ENCODE assay signal across 8 mouse cellular contexts in genomic region chr2:12418121-12418520, GRCm38 (mm10). TPM values are rescaled to one million over a fixed set of nuclear protein-coding genes. Genes with fewer than 3 reads are reported as not detected.
DNase-seq lines count a peak whose midpoint lies in the region; ATAC-seq and TF ChIP-seq lines count a peak whose summit lies in the region.

No protein-coding gene starts in this region.

- DNase-seq in kidney, adult 2 months = peak; percentile 8
- DNase-seq in kidney, adult 8-10 months = no peak
- no peak for DNase-seq in hindbrain, embryonic 10.5 days (ENCODE audit: low spot score)
- peak; percentile 26 for DNase-seq in liver, postnatal 0 days
- DNase-seq in yolk sac, embryonic 10.5 days (ENCODE audit: low spot score) = no peak
- DNase-seq in MN1 (ENCODE audit: low spot score) = no peak

- no peak for TF ChIP-seq CTCF in kidney, adult 2 months (conservative IDR thresholded peaks at IDR 0.05; ENCODE audit: insufficient read depth, insufficient read length, low read depth, low read length)
- TF ChIP-seq CTCF in liver, postnatal 0 days (IDR thresholded peaks at IDR 0.05; ENCODE audit: low read depth) = no peak
- no peak for TF ChIP-seq CTCF in olfactory bulb, adult 2 months (IDR thresholded peaks at IDR 0.05; ENCODE audit: insufficient read depth, low read depth, low read length)

- H3K4me2 ChIP-seq in liver, postnatal 0 days (ENCODE audit: low read depth, low read length) = peak overlapping the region; percentile 72

- TF ChIP-seq POLR2A in kidney, adult 2 months (IDR thresholded peaks at IDR 0.05; ENCODE audit: low read depth, low read length) = no peak
- TF ChIP-seq POLR2A in olfactory bulb, adult 2 months (IDR thresholded peaks at IDR 0.05; ENCODE audit: insufficient read depth, low read depth, low read length) = no peak

- H3K36me3 ChIP-seq in kidney, adult 2 months (ENCODE audit: control insufficient read depth, insufficient read depth, low read length) = no peaks in the 10 kb centered on the region
- no peaks in the 10 kb centered on the region for H3K36me3 ChIP-seq in hindbrain, embryonic 10.5 days
- no peaks in the 10 kb centered on the region for H3K36me3 ChIP-seq in liver, postnatal 0 days (replicated peaks; ENCODE audit: insufficient read depth, low read length)

- no peak for TF ChIP-seq EP300 in liver, postnatal 0 days (IDR thresholded peaks at IDR 0.05; ENCODE audit: low read depth)

- H3K4me3 ChIP-seq in kidney, adult 2 months (ENCODE audit: insufficient read depth, low read depth, low read length) = peak overlapping the region; percentile 77
- peak overlapping the region; percentile 88 for H3K4me3 ChIP-seq in hindbrain, embryonic 10.5 days
- peak overlapping the region; percentile 68 for H3K4me3 ChIP-seq in liver, postnatal 0 days (ENCODE audit: low read depth, low read length)
- H3K4me3 ChIP-seq in olfactory bulb, adult 2 months (ENCODE audit: insufficient read depth, low read depth, low read length) = peak overlapping the region; percentile 12; the same call in 1 of the 2 replicates

- 41% methylated on average over 8 of the region's 8 CpGs for WGBS in kidney, adult 2 months
- WGBS in hindbrain, embryonic 10.5 days = 49% methylated on average over 8 of the region's 8 CpGs
- WGBS in liver, postnatal 0 days (ENCODE audit: insufficient replicate concordance) = 33% methylated on average over 8 of the region's 8 CpGs
- 46% methylated on average over 8 of the region's 8 CpGs for WGBS in olfactory bulb, adult 2 months

- H3K9me3 ChIP-seq in hindbrain, embryonic 10.5 days = no peaks in the 10 kb centered on the region
- H3K9me3 ChIP-seq in liver, postnatal 0 days (ENCODE audit: low read length) = no peaks in the 10 kb centered on the region

- peak overlapping the region; percentile 77 for H3K9ac ChIP-seq in liver, postnatal 0 days (replicated peaks)

- H3K4me1 ChIP-seq in kidney, adult 2 months (ENCODE audit: control insufficient read depth, insufficient read depth, low read length) = peaks cover 10% of the 10 kb centered on the region; the same call in 1 of the 2 replicates
- peaks cover 18% of the 10 kb centered on the region for H3K4me1 ChIP-seq in hindbrain, embryonic 10.5 days (replicated peaks)
- H3K4me1 ChIP-seq in liver, postnatal 0 days (ENCODE audit: insufficient read depth) = peaks cover 7% of the 10 kb centered on the region
- peaks cover 3% of the 10 kb centered on the region for H3K4me1 ChIP-seq in olfactory bulb, adult 2 months (ENCODE audit: control insufficient read depth, insufficient read depth, low read length)

- ATAC-seq in activated CD4-positive, CD25-positive, alpha-beta regulatory T cell, adult 4 months = peak; percentile 38
- ATAC-seq in liver, postnatal 0 days = 0 out of 2 replicates have a peak, but pooled peaks have one; percentile 30

- no peaks in the 10 kb centered on the region for H3K27me3 ChIP-seq in kidney, adult 2 months (replicated peaks; ENCODE audit: control insufficient read depth, insufficient read depth, low read length)
- H3K27me3 ChIP-seq in hindbrain, embryonic 10.5 days (ENCODE audit: insufficient read depth, poor library complexity, severe bottlenecking) = no peaks in the 10 kb centered on the region
- H3K27me3 ChIP-seq in liver, postnatal 0 days (ENCODE audit: insufficient read depth, low read length) = no peaks in the 10 kb centered on the region

- no peak overlapping the region for H3K27ac ChIP-seq in kidney, adult 2 months (ENCODE audit: insufficient read depth, low read depth, low read length)
- no peak overlapping the region for H3K27ac ChIP-seq in hindbrain, embryonic 10.5 days
- no peak overlapping the region for H3K27ac ChIP-seq in liver, postnatal 0 days (ENCODE audit: low read depth)
- no peak overlapping the region for H3K27ac ChIP-seq in olfactory bulb, adult 2 months (ENCODE audit: insufficient read depth, low read depth, low read length)

RNA-seq across cellular contexts. Expression of gene Mindy3, which starts 1.1 kb away (rescaled TPM):
- polyA plus RNA-seq in kidney, adult 2 months (2012; rRNA removed) = 45.9 and 87.0 TPM in 2 replicates
- polyA plus RNA-seq in activated CD4-positive, CD25-positive, alpha-beta regulatory T cell, adult 4 months (2017; shearing (Covaris generic)) = 10 to 100 TPM; 37.0 to 41.9 TPM
- polyA plus RNA-seq in hindbrain, embryonic 10.5 days (2016; fragmentation: Nextera tagmentation; extraction: Ambion mirVana) = 40.8 and 41.0 TPM in 2 replicates
- polyA plus RNA-seq in liver, postnatal 0 days (2015; fragmentation: Nextera tagmentation; extraction: Ambion mirVana) = 12.3 and 13.1 TPM in 2 replicates
- polyA plus RNA-seq in olfactory bulb, adult 2 months (2012; ENCODE audit: insufficient read depth, insufficient read length, low replicate concordance, missing spikeins) = not detected in 2 replicates

Comparison
In these comparisons a context has a peak if more than half of its experiments do, and no peak if none do; other contexts are left out.
1. DNase-seq: peak in kidney, adult 2 months (single experiment) and liver, postnatal 0 days (single experiment); none in kidney, adult 8-10 months (0 of 2), hindbrain, embryonic 10.5 days (single experiment), yolk sac, embryonic 10.5 days (single experiment) and MN1 (single experiment).
2. H3K4me3 ChIP-seq: peak in every context shown above with its lines; median percentile 88 in hindbrain, embryonic 10.5 days; 77 in kidney, adult 2 months; 68 in liver, postnatal 0 days; 12 in olfactory bulb, adult 2 months.